Mouse (Mus musculus) cerebellum, adult 9-11 months (tissue): ENCODE results near the gene Nub1.

ENCODE experiments used
- DNase-seq: peaks from one replicate; pipeline ENCODE4 v3.0.0; 2022

The Nub1 gene

DNA sequence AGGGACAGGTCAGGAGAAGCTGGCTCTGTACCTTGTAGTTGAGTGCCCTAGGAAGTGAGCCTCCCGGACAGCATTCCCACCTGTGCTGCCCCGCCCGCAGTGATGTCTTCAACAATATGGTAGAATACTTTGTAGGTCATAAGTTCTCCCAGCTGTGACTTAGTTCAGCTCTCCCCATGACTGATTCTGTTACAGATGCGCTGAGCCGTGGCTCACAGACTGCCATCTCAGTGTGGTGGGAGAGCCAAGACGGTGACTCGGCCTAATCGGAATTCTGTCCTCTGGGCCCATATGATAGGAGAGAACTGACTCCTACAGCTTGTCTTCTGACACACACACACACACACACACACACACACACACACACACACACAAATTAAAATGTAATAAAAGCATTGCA is 19.3 kb downstream of the Nub1 start:
- no peak for DNase-seq

DNA sequence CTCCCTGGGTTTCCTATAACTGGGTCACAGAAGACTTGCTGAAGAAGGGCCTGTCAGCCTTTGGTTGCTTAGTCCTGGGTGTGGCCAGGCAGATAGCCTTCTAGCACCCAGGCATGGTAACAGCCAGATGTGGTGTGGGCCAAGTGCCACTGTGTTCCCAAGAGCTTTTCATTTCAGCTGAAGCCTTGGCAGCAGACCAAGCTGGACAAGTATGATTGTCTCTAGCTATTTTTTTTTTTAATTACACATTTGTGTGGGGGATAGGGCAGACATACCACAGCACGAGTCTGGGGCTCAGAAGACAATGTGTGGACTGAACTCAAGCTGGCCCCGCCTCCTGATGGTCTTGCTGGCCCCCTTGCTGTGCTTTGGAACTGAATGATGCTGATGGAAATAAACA is 24.6 kb downstream of the Nub1 start:
- no peak for DNase-seq

DNA sequence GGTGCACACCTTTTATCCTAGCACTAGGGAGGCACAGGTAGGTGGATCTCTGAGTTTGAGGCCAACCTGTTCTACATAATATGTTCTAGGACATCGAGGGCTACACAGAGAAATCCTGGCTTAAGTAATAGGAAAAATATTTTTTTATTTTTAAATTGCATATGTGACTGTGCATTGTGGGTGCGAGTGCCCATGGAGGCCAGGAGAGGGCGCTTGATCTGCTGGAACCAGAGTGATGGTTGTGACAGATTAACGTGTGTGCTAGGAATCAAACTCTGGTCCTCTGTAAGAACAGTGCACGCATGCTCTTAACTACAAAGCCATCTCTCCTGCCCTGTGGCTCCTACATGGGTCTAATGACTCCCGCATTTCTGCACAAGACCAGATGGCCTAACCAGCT is 26.3 kb downstream of the Nub1 start:
- DNase-seq = no peak

DNA sequence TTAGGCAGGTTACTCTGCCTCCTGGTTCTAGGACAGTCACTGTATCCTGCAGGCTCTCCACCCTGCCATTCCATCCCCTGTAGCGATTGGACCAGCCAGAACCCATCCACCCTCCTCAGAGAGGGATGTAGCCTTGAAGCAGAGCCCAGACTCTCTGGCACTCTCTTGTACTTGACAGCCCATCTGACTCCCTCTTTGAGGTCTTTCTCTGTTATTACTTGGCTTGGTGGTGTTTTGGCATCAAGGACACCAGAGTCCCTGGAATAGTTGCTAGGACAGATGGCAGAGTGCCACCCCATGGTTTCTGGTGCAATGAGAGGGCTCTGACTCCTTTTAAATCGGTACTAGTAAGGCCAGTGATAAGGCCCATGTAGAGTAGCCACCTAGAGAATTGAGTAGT is 27.9 kb downstream of the Nub1 start:
- peak; percentile 83 for DNase-seq

DNA sequence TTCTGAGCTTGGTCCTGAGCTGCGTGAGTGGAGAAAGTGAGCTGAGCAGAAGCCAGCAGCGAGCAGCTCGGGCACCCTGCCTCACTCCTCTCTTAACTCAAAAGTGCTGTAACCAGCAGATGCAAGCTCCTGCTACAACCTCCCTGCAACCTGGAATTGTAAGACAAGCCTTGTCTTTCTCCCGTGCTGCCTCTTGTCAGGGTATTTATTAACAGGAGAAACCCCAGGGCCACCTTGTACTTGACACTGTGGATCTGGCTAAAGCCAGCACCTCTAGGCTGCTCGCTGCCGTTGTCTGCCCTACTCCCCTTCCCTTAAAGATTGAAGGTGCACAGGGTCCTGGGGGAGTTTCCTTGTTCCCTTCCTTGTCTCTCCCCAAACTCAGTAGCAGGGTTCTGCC is 28.7 kb downstream of the Nub1 start:
- no peak for DNase-seq

DNA sequence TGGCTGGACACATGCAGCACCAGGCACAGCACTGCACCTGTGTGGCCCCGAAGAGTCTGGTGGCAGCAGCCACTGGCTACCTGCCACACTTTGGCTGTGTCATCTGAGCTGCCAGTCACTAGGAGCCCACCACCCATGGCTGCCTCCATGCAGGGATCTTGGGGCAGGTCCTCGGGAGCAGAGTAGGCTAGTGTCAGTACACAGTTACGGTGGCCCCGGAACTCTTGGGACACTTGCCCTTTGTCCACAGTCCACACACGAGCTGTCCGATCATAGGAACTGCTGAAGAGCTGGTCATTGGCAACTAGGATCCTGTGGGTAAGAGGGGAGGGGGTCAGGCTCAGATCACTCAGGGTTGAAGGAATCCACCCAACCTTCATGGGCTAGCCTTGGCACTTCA is 32.7 kb downstream of the Nub1 start:
- DNase-seq = no peak

DNA sequence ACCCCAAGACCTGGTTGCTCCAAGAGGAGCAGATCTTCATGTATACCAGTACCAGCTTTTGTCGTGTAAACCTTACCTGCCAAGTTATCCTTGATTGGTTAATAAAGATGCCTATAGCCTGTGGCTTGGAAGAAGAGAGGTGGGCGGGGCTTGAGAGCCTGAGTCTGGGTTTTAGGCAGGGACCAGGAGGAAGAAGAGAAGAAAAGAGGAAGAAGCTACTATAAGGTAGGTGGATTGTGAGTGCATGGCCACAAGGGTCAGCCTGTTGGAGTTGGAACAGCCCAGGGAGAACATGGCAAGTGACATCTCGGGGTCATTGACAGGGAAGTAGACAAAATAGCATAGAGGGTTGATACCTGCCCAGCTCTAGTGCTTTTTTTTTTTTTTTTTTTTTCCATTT is 34.5 kb downstream of the Nub1 start:
- DNase-seq = no peak

DNA sequence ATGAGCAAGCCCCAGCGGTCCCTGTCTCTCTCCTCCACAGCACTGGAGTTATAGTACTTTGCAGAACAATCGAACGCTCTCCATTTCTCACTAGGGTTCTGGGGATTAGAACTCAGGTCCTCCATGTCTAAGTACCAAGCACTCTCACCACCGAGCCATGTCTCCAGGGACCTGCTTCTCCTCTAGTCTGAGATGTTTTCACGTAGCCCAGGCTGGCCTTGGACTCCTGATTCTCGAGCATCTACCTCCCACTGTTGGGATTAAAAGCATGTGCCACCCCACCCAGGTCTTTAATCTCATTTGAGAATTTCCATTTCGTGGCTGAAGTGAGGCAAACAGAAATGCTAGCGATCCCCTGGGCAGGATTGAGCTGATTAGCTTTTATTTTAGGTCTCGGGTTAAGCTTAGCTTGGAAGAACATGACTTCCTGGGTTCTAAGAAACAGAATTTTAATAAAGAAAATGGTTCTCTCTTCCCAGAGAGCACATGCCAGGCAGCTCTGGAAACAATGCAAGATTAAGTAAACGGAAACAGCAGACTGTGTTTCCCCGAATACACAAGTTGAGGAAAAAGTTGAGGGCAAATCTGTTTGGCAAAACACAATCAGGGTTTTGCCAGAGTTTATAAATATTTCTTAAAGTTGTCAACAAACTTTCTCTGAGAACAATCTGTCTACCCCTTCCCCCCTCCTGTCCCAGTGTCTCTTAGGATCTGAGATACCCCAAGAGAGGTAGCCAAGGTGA is 38.4 kb downstream of the Nub1 start:
- no peak for DNase-seq

DNA sequence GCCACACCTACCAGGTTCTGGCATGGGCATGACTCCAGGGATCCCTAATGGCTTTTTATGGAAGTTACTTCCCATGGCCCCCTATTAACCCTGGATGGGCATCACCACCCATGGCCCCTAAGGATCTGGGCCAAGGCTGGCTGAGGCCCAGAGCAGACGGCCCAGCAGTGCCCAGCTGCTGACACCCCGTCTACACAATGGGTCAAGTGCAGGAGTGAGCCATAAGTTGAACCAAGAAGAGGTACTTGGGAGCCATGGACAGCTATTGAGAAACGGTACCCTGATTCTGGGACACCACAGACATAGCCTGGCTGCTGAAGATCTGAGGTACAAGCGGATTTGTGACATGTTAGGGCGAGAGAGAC is 38.9 kb downstream of the Nub1 start:
- DNase-seq = no peak

DNA sequence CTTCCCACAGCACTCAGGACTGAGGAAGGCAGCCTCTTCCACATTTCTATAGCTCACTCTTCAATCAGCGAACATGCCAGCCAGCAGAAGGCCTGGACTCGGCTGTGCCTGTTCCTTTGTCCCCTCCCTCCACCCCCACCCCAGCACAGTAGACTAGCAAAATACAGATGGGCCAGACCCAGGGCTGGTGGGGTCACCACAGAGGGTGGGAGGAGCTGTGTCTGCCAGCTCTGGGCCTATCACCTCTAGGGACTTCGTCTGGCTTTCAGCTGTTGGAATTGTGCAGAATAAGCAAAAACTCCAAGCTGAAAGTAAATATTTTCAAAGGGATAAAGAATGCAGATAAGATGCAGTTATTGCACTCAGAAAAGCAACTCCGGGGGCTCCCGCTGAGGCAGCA is 39.5 kb downstream of the Nub1 start:
- DNase-seq = no peak

DNA sequence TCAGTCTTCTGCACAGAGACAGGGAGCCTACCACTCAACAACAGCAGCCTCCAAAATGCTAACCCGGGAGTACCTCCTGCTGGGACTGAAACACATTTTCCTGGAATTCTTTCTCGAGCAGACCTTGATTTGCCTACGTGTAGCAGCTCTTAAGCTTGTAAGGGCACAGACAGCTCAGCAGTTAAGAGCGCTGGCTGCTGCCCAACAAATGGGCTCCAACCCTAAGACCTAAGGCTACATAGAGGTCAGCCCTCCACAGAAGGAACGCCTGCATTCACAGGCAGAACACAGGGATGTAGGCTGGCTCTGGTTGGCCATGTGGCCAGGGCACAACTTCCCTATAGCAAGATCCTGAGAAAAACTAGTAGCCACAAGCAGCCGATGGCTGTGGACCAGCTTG is 40.6 kb downstream of the Nub1 start:
- DNase-seq = no peak

DNA sequence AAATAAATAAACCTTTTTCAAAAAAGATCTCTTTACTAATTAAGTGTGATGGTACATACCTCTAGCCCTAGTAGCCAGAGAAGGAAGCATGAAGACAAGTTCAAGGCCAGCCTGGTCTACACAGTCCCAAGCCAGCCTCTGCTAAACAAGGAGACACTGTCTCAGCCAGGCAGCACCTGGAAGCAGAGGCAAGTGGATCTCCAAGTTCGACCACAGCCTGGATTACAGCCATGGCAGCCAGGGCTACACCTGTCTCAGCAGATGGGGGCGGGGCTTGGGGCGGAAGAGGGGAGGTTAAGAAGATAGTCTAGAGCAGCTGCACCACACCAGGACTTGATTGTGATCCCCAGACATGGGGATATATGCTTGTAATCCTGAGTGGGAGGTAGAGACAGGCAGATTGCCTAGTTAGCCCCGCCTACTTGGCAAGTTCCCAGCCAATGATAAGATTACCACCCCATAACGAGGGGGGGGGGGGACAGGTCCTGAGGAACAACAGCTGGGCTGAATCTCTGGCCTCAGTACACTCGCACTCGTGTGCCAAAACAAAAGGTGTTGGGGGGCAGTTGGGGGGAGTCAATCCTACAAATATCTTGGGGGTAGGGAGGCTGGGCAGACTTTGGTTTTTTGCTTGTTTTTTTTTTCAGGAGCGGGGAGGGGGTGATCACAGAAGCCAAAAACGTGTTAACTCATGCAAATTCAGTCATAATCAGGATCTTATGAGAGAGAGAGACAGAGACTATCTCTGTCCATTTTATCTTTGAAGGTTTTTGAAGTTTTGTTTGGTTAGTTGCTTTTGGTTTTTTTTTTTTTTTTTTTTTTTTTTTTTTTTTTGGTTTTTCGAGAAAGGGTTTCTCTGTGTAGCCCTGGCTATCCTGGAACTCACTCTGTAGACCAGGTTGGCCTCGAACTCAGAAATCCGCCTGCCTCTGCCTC is 41.8 kb downstream of the Nub1 start:
- no peak for DNase-seq

DNA sequence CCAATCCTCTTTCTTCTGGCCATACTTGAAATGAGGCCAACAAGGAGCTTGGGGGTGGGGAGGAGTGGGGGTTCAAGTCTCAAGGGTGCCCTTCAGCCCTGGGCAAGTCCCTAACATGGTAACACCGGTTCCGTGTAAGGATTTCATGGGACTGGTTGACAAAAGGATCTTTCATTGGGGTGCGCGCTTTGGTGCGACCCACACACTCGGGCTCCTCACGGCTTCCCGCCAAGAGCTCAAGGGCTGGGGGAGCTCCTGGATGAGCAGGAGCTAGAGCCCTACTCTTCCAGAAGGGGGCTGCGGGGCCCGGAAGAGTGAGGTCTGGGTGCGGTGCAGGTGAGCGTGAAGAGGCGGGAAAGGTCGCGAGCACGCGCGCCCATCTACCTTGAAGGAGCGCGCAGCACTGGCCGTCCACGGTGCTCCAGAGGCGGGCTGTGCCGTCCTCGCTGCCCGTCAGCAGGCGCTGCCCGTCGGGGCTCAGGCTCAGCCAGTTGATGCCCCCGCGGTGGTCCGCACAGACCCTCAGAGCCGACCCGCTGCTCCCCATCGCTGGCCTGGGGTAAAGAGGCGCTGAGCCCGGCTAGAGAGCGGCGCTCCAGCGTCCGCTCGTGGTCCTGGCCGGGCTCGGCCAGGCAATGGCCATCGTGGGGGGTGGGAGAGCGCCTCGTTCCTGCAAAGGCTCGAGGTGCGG is 44.6 kb downstream of the Nub1 start:
- no peak for DNase-seq

DNA sequence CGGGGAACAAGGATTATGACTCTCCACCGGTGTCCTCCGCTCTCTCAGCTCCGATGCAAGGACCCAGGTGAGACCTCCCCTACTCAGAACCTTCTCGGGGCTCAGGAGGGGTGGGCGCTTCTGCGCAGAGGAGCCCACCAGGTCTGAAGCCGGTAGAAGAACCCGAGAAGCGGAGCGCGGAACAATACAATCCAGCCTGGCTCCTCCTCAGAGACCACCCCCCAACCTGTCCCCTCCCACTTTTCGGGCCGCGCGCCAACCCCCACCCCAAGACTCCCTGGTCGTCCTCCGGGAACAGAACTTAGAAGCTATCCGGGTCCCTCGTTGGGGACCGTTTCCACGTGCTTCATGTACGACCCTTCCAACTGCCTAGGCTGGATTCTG is 45.1 kb downstream of the Nub1 start, which contains the start of gene Wdr86:
Wdr86 (minus strand) TSS at position 240 of the 384 bp plus-strand sequence.
- DNase-seq = no peak

DNA sequence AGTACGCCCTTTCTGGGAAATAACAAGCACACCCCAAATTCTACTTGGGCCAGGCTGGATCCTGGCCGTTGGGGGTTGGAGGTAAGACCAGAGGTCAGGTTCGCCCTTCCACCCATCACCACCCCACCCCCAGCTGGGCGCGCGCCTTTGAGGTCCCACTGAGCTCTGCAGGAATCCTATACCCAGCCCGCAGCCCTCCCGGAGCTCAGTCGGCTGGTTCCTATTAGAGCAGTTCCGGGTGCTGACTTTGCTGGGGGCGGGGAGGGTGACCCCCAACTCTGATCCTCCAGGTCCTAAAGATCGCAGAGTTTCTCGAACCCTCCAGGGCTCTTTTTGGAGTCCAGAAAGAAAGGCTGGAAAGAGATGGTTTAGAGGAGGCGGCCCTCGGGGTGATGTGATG is 45.7 kb downstream of the Nub1 start:
- no peak for DNase-seq

DNA sequence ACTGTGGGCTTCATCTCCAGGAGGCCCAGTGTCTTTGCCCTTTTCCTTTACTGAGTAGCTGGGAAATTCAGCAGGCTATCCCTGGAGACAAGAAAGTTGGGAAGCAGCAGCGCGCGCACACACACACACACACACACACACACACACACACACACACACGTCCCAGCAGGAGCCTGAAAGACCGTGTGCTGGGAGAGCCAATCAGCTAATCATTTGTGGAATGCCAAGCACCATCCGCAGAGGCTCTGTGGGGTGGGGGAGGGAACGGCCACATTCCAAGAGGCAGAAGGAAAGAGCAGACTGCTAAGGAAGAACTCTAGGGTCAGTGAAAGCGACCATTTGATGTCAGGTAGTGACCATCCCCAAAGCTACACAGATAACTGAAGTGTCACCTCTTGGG is 47.8 kb downstream of the Nub1 start:
- no peak for DNase-seq

DNA sequence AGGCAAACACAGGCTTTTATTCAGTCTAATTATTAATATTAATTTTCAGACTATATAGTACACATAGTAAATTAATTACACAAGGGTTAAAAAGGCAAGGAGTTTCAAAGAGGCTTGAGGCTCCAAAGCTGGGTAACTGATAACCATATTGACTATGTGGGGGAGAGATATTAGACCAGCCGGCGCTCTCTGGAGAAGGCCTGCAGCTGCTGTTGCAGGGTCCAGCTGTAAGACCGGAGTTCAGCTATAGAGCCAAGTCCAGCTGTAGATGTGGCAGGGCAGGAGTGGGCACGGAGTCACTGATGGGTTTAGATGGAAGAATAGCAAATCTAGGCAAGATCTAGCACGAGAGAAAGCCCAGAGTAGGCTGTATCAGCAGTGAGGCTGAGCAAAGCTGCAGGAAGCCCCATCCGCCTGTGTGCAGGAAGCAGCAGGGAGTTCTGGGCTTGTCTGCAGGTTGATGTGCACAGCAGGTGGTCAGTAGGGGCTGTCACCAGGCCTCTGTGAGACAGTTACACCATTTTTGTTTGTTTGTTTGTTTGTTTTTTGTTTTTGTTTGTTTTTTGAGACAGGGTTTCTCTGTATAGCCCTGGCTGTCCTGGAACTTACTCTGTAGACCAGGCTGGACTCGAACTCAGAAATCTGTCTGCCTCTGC is 48.6 kb downstream of the Nub1 start:
- DNase-seq = no peak

DNA sequence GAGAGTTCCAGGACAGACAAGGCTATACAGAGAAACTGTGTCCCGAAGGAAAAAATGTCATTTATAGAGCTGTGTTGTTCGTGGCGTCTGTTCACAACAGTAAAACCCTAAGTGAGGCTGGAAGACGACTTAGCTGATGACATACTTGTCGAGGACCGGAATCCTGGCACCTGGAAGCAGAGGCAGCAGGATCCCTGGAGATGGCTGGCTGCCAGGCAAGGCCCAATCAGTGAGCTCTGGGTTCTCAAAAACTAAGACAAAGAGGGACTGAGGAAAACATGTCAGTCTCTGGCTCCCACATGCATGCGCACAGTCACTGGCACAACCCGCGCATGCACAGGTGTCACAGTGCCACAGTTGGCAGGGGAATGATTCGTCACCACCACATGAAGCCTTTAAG is 52.3 kb downstream of the Nub1 start:
- DNase-seq = no peak

DNA sequence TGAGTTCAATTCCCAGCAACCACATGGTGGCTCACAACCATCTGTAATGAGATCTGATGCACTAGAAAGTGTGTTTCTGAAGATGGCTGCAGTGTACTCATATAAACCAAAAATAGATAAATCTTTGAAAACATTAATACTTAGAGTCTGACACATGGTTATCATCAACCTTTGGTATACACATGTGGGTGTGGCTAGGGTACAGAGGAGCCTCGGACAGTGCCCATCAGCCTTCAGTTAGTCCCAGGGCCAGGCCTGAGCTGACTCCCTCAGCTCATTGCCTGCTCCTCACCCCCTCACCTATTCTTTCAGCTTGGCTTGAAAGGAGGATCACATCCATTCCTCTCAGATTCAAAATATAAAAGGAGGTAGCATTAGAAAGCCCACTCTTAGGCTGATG is 53.2 kb downstream of the Nub1 start:
- no peak for DNase-seq

DNA sequence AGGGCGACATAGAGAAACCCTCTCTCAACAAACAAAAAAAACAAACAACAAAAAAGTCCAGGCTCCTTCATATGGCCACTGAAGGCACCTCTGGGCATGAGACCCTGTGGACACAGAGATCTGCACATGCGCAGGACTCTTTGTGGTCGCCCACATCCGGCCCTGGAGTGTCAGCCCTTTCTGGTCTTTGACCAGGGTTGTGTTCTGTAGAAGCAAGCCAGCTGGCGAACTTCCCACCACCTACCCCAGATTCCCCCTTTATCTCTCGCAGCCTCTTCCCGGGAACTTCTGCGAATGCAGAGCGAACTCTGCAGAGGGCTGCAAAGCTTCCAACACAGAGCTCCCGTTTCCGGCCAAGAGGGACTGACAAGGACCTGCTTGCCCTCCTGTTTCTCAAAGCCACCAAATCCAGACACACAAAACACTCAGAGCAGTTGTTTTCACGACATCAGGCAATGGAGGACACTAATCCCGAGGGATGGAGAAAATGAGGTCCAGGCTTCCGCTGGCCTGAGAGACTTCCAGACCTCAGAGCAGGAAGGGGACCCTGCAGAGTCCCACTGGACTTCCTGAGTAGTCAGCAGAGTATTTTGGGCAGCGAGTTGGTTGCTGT is 53.9 kb downstream of the Nub1 start:
- peak; percentile 25 for DNase-seq

DNA sequence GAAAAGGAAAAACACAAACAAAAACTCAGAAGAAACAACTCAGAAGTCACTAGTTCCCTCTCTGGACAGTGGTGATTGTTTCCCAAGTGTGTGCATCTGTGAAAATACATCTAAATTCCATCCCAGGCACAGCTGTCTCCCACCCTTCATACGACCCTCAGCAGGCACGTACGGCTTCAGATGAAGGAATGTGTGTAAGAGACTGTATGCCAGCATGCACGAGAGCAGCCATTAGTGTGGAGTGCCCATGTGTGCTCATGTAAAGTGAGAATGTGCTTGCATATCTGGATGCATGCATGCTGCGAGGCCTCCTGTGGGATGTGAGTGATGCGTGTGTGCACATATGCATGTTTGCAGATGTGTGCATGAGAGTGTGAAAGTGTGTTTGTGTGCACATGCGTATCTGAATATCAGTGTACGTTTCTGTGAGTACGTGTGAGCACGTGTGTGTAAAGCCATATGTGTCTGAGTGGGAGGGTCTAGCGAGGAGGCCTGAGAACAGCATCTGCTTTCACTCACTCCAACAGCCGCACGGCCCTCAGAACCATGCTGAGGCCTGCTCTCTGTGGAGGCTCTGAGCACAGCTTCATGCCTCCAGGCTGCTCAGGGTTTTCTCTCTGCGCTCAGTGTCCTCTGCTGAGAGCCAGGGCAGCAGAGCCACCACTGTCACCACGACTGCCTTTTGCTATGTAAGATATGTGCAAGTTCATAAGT is 56.0 kb downstream of the Nub1 start:
- no peak for DNase-seq

DNA sequence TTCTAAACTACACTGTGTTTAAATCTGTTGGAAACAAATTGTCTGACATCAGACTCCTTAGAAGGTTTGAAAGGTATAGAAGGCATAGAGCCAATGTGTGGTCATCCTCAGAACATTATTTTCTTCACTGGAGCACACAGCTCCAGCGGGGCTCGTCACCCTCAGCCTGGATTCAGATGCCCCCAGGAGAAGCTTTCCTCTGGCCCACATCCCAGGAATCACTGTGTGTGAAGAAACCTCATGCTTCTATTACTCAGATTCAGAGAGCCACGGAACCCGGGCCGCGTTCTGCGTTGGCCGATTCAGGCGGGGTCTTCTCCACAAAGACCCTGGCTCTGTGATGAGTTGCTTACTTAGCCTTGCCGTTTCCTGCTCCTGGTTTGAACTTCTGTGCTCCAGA is 58.6 kb downstream of the Nub1 start:
- DNase-seq = no peak
